Mouse (Mus musculus) adrenal gland, postnatal 10 days (tissue): ENCODE measurements around the gene Tssc4. TPM values are rescaled to one million over a fixed set of nuclear protein-coding genes. Genes with fewer than 3 reads are reported as not detected.

Experiments
- DNase-seq: peaks from one replicate; pipeline ENCODE4 v3.0.0; 2021; ENCODE audit warnings: mixed read lengths
- total RNA-seq, 2 experiments: library from RNA; stranded (reverse); gene quantifications; 2 replicates each; pipeline ENCODE4 v1.2.3; 2021

The Tssc4 gene
- total RNA-seq, 2 experiments from 2014 or later, result 26.9 to 31.2 TPM

- no peak for DNase-seq
These were observed 24.8 kb upstream of the Tssc4 start for GRCm38 (mm10) chr7:143044049-143044825.

GRCm38 (mm10) chr7:143044826-143045206 lies 24.2 kb upstream of the Tssc4 start:
- no peak for DNase-seq

GRCm38 (mm10) chr7:143046358-143046757 lies 22.7 kb upstream of the Tssc4 start:
- no peak for DNase-seq

GRCm38 (mm10) chr7:143049331-143049730 lies 19.7 kb upstream of the Tssc4 start:
- no peak for DNase-seq

- DNase-seq, result peak; percentile 91
These were observed 18.9 kb upstream of the Tssc4 start for GRCm38 (mm10) chr7:143049841-143050816.

GRCm38 (mm10) chr7:143051316-143051715 lies 17.7 kb upstream of the Tssc4 start:
- DNase-seq, result no peak

- DNase-seq, result peak; percentile 97
These were observed 16.4 kb upstream of the Tssc4 start, which contains the start of gene Cd81 for GRCm38 (mm10) chr7:143052626-143053007. Cd81 (plus strand) TSS chr7:143052739.

GRCm38 (mm10) chr7:143053008-143053899 lies 15.8 kb upstream of the Tssc4 start:
- peak; percentile 84 for DNase-seq

- DNase-seq, result peak; percentile 38
These were observed 15.0 kb upstream of the Tssc4 start for GRCm38 (mm10) chr7:143053961-143054611.

GRCm38 (mm10) chr7:143054612-143054965 lies 14.5 kb upstream of the Tssc4 start:
- no peak for DNase-seq

- DNase-seq, result no peak
These were observed 14.0 kb upstream of the Tssc4 start for GRCm38 (mm10) chr7:143055001-143055400.

GRCm38 (mm10) chr7:143055499-143056186 lies 13.4 kb upstream of the Tssc4 start:
- no peak for DNase-seq

GRCm38 (mm10) chr7:143057023-143057422 lies 12.0 kb upstream of the Tssc4 start:
- no peak for DNase-seq

- no peak for DNase-seq
These were observed 11.3 kb upstream of the Tssc4 start for GRCm38 (mm10) chr7:143057667-143058220.

GRCm38 (mm10) chr7:143058221-143058697 lies 10.8 kb upstream of the Tssc4 start:
- DNase-seq, result no peak

- DNase-seq, result no peak
These were observed 9.7 kb upstream of the Tssc4 start for GRCm38 (mm10) chr7:143059202-143059870.

- DNase-seq, result no peak
These were observed 6.3 kb upstream of the Tssc4 start for GRCm38 (mm10) chr7:143062704-143063103.

- no peak for DNase-seq
These were observed 4.8 kb upstream of the Tssc4 start for GRCm38 (mm10) chr7:143064226-143064625.

- no peak for DNase-seq
These were observed 3.4 kb upstream of the Tssc4 start for GRCm38 (mm10) chr7:143065692-143066091.

GRCm38 (mm10) chr7:143067469-143067868 lies 1.6 kb upstream of the Tssc4 start:
- DNase-seq, result no peak
